Mouse (Mus musculus): ENCODE data around the gene Arhgef40.
A peak's percentile ranks its signal among the peaks of the same experiment; 100 is the strongest.

Arhgef40 gene

GRCm38 (mm10) chr14:52003981-52004495 is 19.5 kb downstream of the Arhgef40 start:
- DNase-seq (ENCODE audit: low spot score), result peak; percentile 80

- no peak for DNase-seq (ENCODE audit: low spot score)
These were observed 20.6 kb downstream of the Arhgef40 start for GRCm38 (mm10) chr14:52005141-52005540.

DNA sequence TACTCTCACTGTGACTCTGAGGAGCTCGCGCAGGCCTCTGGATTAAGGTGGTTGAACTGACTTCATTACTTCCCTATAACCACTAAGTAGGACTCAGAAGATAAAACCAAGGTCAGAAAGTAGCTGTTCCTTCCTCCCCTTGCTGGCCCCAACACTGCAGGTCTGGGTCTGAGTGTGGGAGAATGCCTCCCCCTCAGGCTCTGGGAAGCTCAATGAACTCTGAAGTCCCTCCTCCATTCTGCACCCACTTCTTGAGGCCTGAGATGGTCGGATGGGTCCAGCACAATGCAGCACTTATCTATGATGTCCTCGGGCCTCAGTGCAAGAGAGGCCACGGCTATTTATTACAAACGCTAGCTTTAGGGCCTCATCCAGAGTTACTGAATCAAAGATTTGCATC is 21.1 kb downstream of the Arhgef40 start:
- no peak for DNase-seq (ENCODE audit: low spot score)

GRCm38 (mm10) chr14:52006241-52006640 is 21.7 kb downstream of the Arhgef40 start:
- no peak for DNase-seq (ENCODE audit: low spot score)

DNA sequence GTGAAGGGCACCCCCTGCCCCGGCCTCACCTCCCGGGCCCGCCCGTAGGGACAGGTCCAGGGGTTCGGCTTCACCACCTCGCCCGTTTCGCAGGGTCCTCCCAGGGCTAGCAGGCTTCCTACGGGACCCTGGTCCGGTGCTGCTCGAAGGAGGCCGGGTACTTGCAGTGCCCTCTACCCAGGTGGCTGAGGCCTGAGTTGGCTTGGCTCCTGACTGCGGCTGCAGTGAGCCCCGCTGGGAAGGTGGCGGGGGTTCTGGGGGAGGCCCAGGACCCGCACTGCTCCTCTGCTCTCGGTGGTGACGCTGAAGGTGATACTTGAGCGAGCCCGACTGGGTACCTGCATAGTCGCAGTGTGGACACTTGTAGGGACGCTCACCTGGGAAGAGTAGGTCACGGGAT is 22.3 kb downstream of the Arhgef40 start:
- DNase-seq (ENCODE audit: low spot score), result no peak

DNA sequence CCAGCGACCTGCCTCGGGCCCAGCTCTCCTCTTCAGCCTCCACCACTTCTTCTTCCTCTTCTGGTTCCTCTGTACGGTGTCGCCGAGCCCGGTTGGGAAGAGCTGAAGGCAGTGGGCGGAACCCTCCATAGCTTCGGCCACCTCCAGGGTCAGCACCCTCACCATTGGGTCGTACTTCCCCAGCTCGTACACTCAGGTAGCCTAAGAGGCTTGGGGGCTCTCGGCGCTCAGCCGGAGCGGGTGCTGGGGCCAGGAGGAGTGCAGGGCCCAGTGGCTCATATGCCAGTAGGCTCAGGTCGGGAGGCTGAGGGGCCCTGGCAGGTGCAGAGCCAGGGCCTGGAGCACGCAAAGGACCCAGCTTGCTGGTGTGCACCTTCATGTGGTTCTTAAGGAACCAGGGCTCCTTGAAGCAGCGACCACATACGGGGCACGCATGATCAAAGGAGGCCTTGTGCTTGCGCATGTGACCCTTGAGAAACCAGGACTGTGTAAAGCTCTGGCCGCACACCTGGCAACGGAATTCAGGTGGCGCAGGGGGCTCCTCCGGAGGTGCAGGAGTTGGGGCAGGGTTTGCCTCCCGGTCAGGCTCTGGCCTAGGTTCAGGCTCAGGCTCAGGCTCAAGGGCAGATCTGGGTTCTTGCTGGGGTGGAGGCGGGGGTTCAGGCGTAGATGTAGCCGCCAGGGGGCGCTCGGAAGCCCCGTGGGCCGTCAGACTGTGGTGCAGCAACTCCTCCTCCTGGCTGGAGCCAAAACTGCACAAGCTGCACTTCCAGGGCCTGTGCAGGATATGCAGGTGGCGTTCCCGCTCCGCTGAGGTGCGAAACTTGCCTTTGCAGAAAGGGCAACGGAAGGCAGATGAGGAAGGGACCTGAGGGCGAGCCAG is 24.0 kb downstream of the Arhgef40 start:
- DNase-seq (ENCODE audit: low spot score), result peak; percentile 89

DNA sequence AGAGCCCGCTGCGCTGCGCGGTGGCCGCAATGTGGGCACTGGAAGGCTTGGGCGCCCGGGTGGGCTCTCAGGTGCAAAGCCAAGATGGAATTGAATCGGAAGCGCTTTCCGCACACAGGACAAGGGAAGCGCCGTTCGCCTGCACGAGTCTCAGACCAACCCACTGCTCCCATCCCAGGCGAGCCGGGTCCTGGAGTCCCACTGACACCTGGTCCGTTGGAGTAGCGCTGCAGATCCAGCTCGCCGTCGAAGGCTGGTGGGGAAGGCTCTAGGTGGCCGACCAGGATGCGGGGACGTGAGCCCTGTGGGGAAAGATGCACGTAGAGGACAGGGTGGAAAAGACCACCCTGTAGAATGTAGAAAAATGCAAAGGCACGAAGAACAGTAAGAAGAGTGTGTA is 24.8 kb downstream of the Arhgef40 start:
- no peak for DNase-seq (ENCODE audit: low spot score)

DNA sequence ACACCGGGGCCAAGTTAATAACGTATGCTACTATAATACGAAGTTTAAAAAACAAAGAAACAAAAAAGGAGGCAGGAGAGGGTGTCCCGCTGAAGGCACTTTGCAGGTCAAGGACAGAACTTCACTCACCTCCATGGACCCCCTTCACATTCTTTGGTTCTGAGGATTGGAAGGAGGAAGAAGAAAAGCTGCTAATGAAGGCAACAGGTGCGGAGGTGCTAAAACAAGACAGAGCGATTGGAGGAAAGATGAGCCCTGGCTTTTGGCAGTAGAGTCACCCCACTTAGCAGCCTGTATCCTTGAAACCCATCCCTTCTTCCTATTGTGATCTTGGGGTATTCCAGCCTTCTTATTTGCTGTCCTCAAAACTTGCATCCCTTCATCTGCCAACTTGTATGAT is 25.3 kb downstream of the Arhgef40 start:
- no peak for DNase-seq (ENCODE audit: low spot score)

DNA sequence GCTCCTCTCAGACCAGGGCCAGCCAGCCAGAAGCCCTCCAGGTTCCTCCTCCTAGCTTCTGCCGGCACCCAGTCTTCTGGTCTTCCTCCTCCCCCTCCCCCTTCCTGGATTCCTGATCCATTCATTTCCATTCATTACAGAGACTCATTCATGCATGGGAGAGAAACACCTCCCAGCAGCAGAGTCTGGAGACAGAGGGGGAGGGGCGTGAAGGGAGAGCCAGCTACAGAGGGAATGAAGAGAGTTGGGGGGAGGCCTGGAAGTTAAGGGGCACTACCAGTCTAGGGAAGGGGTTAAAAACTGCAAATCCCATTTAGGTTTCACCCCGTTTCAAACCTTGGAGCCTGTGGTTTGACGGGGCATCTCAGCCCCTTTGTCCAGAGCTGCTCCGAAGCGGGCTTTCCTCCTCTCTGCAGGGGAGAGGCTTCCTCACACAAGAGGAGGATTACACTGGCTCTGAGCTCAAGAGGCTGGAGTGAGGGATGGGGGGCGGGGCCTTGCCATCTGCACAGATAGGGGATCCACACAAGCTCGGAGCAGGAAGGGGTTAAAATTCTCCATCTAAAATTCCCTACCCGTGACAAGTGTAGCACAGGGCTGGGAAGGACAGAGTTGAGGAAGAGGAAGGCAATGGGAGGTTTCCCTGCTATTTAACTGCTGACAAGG is 26.1 kb downstream of the Arhgef40 start:
- DNase-seq (ENCODE audit: low spot score), result peak; percentile 73

DNA sequence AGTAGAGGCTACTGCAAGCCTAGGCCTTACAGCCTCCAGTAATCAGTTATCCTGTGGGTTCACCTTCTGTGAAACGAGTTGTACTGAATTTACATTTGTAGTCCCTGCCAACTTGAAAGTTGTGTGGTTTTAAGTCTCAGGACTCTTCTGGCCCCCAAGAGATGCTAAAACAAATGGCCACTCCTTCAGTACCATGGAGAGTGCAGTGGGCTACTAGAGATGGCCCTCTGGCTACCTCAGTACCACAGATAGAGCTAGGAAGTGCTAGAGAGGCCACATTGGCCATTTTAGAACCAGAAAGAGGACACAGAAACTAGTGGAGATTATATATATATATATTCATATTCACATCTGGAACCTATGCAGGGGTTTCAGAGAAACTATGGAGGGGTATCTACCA is 27.2 kb downstream of the Arhgef40 start:
- no peak for DNase-seq (ENCODE audit: low spot score)

- no peak for DNase-seq (ENCODE audit: low spot score)
These were observed 27.6 kb downstream of the Arhgef40 start for GRCm38 (mm10) chr14:52012085-52012484.

DNA sequence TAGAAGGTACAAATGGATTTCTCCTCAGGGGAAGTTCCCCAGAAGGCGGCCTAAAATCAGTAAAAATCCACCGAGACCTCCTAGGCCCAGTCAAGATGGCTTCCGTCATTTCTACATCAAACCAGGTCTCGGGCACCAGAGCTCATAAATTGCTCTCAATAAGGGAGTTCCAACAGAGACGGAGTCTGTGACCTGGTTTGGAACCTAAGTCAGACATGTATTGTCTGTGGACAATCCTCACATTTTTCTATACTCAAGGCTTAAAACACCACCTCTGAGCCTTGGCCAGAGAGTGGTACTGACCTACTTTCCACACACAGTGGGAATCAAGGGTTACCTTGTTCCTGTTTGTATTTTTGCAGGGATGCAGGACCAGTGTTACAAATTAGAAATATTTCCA is 28.0 kb downstream of the Arhgef40 start:
- DNase-seq (ENCODE audit: low spot score), result no peak

GRCm38 (mm10) chr14:52013021-52013610 is 28.6 kb downstream of the Arhgef40 start:
- DNase-seq (ENCODE audit: low spot score), result no peak

DNA sequence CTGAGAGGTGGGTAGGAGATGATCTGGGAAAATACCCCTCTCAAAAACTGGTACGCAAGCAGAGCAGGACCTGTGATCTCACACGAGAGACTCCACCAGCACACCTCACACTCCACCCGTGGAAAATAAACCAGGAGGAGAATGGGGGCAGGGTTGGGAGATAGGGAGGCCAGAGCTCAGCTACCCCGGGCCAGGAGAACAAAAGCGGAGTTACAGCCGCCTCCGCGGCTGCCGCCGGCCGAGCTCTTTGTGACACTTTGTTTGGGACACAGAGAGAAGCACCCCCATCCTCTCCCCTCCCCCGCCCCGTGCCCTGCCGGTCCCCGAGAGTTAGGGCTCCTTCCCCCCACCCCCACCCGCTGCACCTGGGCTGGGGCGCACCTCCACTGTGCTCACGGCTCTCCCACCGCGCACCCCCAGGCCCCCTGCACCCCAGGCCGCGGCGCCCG is 29.3 kb downstream of the Arhgef40 start:
- peak; percentile 48 for DNase-seq (ENCODE audit: low spot score)

- no peak for DNase-seq (ENCODE audit: low spot score)
These were observed 29.8 kb downstream of the Arhgef40 start for GRCm38 (mm10) chr14:52014271-52014760.

GRCm38 (mm10) chr14:52014761-52015311 is 30.3 kb downstream of the Arhgef40 start:
- peak; percentile 59 for DNase-seq (ENCODE audit: low spot score)

DNA sequence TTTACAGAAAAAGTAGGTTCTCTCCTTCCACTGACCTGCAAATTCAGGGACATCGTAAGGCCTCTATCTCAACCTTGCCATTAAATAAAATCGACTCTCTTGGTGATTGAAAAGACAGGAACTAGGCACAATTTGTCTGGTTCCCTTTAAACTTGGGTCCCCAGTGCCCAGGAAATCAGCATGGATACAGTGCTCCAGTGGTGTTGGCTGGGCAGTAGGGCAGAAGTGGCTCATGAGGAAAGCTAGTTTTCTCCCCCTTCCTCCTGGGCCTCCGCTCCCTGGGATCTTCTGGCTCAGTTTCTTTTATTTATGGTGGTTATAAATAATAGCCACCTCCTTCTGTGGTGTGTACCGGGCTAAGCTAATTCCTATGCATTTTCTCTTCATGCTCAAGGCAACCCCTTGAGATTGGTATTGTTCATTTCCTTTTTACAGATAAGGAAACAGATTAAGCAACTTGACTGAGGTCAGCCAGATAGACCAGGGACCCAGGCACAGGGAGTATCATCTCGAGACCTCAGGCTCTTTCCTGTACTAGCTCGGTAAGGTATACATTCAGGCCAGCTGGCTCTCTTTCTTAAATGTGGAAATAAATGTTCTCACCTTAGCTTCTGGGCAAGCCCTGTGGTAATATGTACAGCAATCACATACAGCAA is 31.1 kb downstream of the Arhgef40 start, which contains the start of gene Tmem253:
Gene Tmem253, plus strand, starts transcription at position 214 of the 656 bp plus-strand sequence.
- no peak for DNase-seq (ENCODE audit: low spot score)

GRCm38 (mm10) chr14:52016625-52017405 is 32.3 kb downstream of the Arhgef40 start:
- DNase-seq (ENCODE audit: low spot score), result no peak

DNA sequence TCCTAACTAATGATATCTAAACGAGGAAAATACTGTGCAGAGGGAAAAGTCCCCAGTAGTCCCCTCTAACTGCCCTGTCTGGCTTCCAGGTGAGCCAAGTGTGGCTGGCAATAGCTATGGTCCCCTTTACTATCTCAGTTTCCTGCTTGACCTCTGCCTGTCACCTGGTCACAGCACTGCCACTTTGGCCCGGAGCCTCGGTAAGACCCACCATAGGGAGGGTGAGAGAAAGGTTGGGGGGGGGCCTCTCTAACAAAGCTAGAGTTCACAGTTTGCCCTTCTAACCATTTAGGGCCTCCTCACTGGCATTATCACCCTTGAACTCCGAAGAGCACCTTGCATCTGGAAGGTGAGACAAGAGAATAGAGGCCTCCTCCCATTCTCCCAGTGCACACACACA is 33.1 kb downstream of the Arhgef40 start:
- no peak for DNase-seq (ENCODE audit: low spot score)

GRCm38 (mm10) chr14:52018248-52019050 is 33.9 kb downstream of the Arhgef40 start:
- no peak for DNase-seq (ENCODE audit: low spot score)
